Mouse (Mus musculus) adrenal gland, postnatal 25 days (tissue): ENCODE results near the gene Gm10340. TPM values are rescaled to one million over a fixed set of nuclear protein-coding genes. Genes with fewer than 3 reads are reported as not detected.
"Not testable (repeated sequence)": the region's sequence is repeated elsewhere in the genome, so short reads cannot be mapped to it uniquely, and the experiment has no call there.

ENCODE experiments used
- DNase-seq: peaks from one replicate; pipeline ENCODE4 v3.0.0; 2021; ENCODE audit warnings: mixed read lengths
- long read RNA-seq: library from polyadenylated mRNA; stranded (forward); transcript quantifications from one replicate; pipeline ENCODE4 v2.0.0, GENCODE M21; 2021
- total RNA-seq: library from RNA; stranded (reverse); gene quantifications from 2 replicates; pipeline ENCODE4 v1.2.3, GENCODE M21; 2021

Gene Gm10340
- total RNA-seq = not detected in 2 replicates
- long read RNA-seq = 0 reads

- DNase-seq = not testable (repeated sequence)
These were observed at the start of gene Gm10340 for GRCm38 (mm10) chr14:3133697-3134096. TSS of gene Gm10340 (plus strand) at chr14:3133997.

DNA sequence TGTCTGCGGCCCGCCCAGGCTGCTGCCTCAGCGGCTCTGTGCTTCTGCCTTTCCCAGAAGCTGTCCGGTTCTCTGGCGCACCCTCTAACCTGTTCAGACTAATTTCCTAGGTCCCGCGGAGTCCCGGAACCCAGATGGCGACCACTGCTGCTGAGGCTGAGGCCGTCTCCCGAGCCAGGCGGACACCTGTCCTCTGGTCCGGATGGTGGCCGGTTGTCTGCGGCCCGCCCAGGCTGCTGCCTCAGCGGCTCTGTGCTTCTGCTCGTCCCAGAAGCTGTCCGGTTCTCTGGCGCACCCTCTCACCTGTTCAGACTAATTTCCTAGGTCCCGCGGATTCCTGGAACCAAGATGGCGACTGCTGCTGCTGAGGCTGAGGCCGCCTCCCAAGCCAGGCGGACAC is 17.7 kb upstream of the Gm10340 start:
- DNase-seq = not testable (repeated sequence)

DNA sequence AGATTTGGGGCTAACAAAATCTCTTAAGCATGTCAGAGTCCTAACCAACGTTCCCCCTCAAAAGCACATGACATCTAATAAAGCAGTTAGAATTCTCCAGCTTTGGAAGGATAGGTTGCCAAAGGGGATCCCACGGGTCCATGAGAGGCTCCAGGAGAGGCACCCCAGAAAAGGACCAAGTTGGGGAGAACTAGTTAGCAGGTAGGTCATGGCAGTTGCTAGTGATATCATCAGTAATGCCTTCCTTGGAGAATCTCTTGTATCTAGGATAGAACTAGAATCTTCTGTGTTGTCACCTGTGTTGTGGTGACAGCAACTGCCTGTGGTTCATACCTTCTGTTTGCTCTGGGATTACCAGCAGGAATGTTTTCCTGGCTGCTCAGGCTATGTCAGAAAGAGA is 54.2 kb downstream of the Gm10340 start, which contains the start of gene Gm5795:
TSS of gene Gm5795 (plus strand) at position 301 of the 400 bp plus-strand sequence.
- DNase-seq = not testable (repeated sequence)

Other genes starting within 250 kb of the Gm10340 start
- not detected in 2 replicates for gene Gm2888, start 104.0 kb upstream of the Gm10340 start, total RNA-seq
- gene Gm2897, start 84.7 kb upstream of the Gm10340 start, total RNA-seq = 0.18 TPM in 1 of 2 replicates, not detected in the other
- gene Gm5795, start 54.3 kb downstream of the Gm10340 start, total RNA-seq = not detected in 2 replicates
- 0.52 TPM in 1 of 2 replicates, not detected in the other for gene D830030K20Rik, start 74.5 kb downstream of the Gm10340 start, total RNA-seq
- not detected in 2 replicates for gene Gm2956, start 198.6 kb downstream of the Gm10340 start, total RNA-seq